Mouse (Mus musculus) brain, embryonic 14.5 days (tissue): ENCODE data around the gene Lmbrd1.

Source experiments
- CTCF ChIP-seq: fragments of 200-500 bp; IDR thresholded peaks from 2 replicates; pipeline ENCODE4 v1.5.1; 2012; ENCODE audit warnings: inconsistent platforms, mild to moderate bottlenecking, moderate library complexity, borderline replicate concordance; ENCODE audit not compliant: insufficient read depth, insufficient read length; ENCODE audit errors: extremely low read depth
- POLR2A ChIP-seq: fragments of 200-500 bp; IDR thresholded peaks from 2 replicates; pipeline ENCODE4 v1.6.1; 2012; ENCODE audit warnings: mild to moderate bottlenecking, inconsistent platforms, borderline replicate concordance; ENCODE audit not compliant: poor library complexity, insufficient read depth, insufficient read length, severe bottlenecking; ENCODE audit errors: extremely low read depth

DNA sequence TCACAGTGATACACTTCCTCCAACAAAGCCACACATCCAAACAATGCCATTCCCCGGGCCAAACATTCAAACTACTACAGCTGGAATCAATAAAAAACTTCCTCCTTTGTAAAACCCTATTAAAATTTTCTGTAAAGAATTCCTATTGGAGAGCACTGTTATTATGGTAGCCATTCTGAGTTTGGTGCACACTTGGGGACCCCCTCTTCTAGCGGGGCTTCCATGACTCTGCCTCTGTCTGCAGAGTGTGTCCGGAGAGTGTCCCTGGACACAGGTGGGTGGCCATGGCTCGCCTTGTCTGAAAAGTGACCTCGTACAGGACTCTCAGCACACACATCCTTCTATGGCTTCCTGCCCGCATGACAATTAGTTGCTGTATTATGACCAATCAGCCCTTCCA lies 114.7 kb downstream of the Lmbrd1 start:
- no peak for TF ChIP-seq CTCF
- TF ChIP-seq POLR2A: no peak
